Comparison of ENCODE assay signal across 36 mouse cellular contexts in genomic region chr15:94349052-94349451, GRCm38 (mm10).
DNase-seq lines count a peak whose midpoint lies in the region; ATAC-seq and TF ChIP-seq lines count a peak whose summit lies in the region.
"Had no signal": no experiment of that assay in that cellular context is flagged by ENCODE, and none has a peak within 500 bp of the region (broad histone marks: within the 10 kb centered on the region; RNA-seq: fewer than 3 reads in every experiment).

No protein-coding gene starts in this region.

- no peaks in the 10 kb centered on the region for H3K27me3 ChIP-seq in testis, adult 2 months (ENCODE audit: control insufficient read depth, insufficient read depth, low read length)
- H3K27me3 ChIP-seq: CH12.LX; embryonic facial prominence, embryonic 15.5 days; forebrain, embryonic 13.5 days; hindbrain, embryonic 13.5 days; limb, embryonic 15.5 days; liver, embryonic 13.5 days; megakaryocyte, embryonic 14.5 days; midbrain, embryonic 12.5 days; neural tube, embryonic 12.5 days had no signal

- peak overlapping the region; percentile 74 for H3K4me3 ChIP-seq in testis, adult 2 months (ENCODE audit: control insufficient read depth, low read depth, low read length)
- H3K4me3 ChIP-seq: embryonic facial prominence, embryonic 10.5 days; embryonic facial prominence, embryonic 15.5 days; forebrain, embryonic 13.5 days; hindbrain, embryonic 13.5 days; limb, embryonic 10.5 days; limb, embryonic 15.5 days; liver, embryonic 13.5 days; megakaryocyte, embryonic 14.5 days; midbrain, embryonic 12.5 days; myocyte; neural tube, embryonic 12.5 days had no signal

- intact Hi-C loops in heart, postnatal 10 days (cut with DNase I): no loop called here
- intact Hi-C loops in heart, postnatal 25 days (cut with DNase I): no loop called here

- no peak for ATAC-seq in erythroid progenitor cell, adult 5-6 weeks (replicated peaks; ENCODE audit: low FRiP score, poor library complexity, severe bottlenecking)
- ATAC-seq: forebrain, embryonic 13.5 days; intestine, embryonic 16.5 days; lung, postnatal 0 days had no signal

- H3K36me3 ChIP-seq in testis, adult 2 months (ENCODE audit: control insufficient read depth, insufficient read depth, low read length): no peaks in the 10 kb centered on the region
- H3K36me3 ChIP-seq: G1E; limb, embryonic 15.5 days; liver, embryonic 13.5 days had no signal

- no peak for TF ChIP-seq CTCF in testis, adult 2 months (IDR thresholded peaks at IDR 0.05; ENCODE audit: control insufficient read depth, insufficient read depth, insufficient replicate concordance, low read depth, low read length)

- peaks cover 3% of the 10 kb centered on the region for H3K4me1 ChIP-seq in testis, adult 2 months (ENCODE audit: control insufficient read depth, insufficient read depth, low read length)
- H3K4me1 ChIP-seq: embryonic facial prominence, embryonic 10.5 days; embryonic facial prominence, embryonic 15.5 days; forebrain, embryonic 13.5 days; hindbrain, embryonic 13.5 days; limb, embryonic 10.5 days; limb, embryonic 15.5 days; liver, embryonic 13.5 days; megakaryocyte, embryonic 14.5 days; midbrain, embryonic 12.5 days; neural tube, embryonic 12.5 days had no signal

- peak; percentile 11 to 19 for DNase-seq in heart, postnatal 10 days
- no peak for DNase-seq in heart, postnatal 25 days (ENCODE audit: low spot score)
- no peak for DNase-seq in testis, postnatal 10 days (ENCODE audit: low spot score)
- DNase-seq in ZHBTc4 (ENCODE audit: low read depth, low spot score): peak; percentile 39
- DNase-seq in spleen, postnatal 14 days (ENCODE audit: low spot score in 2 of 2): no peak
- DNase-seq: adrenal gland, adult 2 months; adrenal gland, postnatal 36 days; B cell, adult 2 months; cerebellum, adult 8-10 months; cerebellum, postnatal 25 days; heart, postnatal 14 days; kidney, adult 8-10 months; kidney, postnatal 4 days; liver, embryonic 13.5 days; lung, adult 18-20 months; lung, postnatal 4 days; right cerebral cortex, postnatal 4 days; thymus, adult 18-20 months; thymus, postnatal 25 days had no signal

- H3K27ac ChIP-seq in testis, adult 2 months (ENCODE audit: control insufficient read depth, insufficient read depth, low read depth, low read length): no peak overlapping the region
- H3K27ac ChIP-seq: embryonic facial prominence, embryonic 10.5 days; embryonic facial prominence, embryonic 15.5 days; forebrain, embryonic 13.5 days; hindbrain, embryonic 13.5 days; kidney, postnatal 0 days; limb, embryonic 10.5 days; limb, embryonic 15.5 days; liver, embryonic 13.5 days; midbrain, embryonic 12.5 days; neural tube, embryonic 12.5 days had no signal

- TF ChIP-seq POLR2A in testis, adult 2 months (IDR thresholded peaks at IDR 0.05; ENCODE audit: control insufficient read depth, low read depth, low read length): peak; percentile 19; the same call in 1 of the 2 replicates

Comparison
In these comparisons a context has a peak if more than half of its experiments do, and no peak if none do; other contexts are left out.
1. DNase-seq: peak in heart, postnatal 10 days (2 of 2) and ZHBTc4 (single experiment); none in heart, postnatal 25 days (single experiment), testis, postnatal 10 days (single experiment) and spleen, postnatal 14 days (0 of 2).